Mouse (Mus musculus): ENCODE measurements around the gene Slx4.
"Not testable (repeated sequence)": the region's sequence is repeated elsewhere in the genome, so short reads cannot be mapped to it uniquely, and the experiment has no call there.

Slx4 gene

GRCm38 (mm10) chr16:4003489-4004398 lies at the start of gene Slx4:
TSS of gene Slx4 (minus strand) at chr16:4003770.
- peak; percentile 96 for DNase-seq

- no peak for DNase-seq
These were observed 49.0 kb upstream of the Slx4 start for GRCm38 (mm10) chr16:4052601-4053000.

GRCm38 (mm10) chr16:4045524-4045923 lies 42.0 kb upstream of the Slx4 start:
- DNase-seq = no peak

- DNase-seq = no peak
These were observed 40.5 kb upstream of the Slx4 start for GRCm38 (mm10) chr16:4044093-4044492.

GRCm38 (mm10) chr16:4041646-4042045 lies 38.1 kb upstream of the Slx4 start:
- DNase-seq = no peak

GRCm38 (mm10) chr16:4040206-4040605 lies 36.6 kb upstream of the Slx4 start:
- DNase-seq = no peak

GRCm38 (mm10) chr16:4037690-4038089 lies 34.1 kb upstream of the Slx4 start:
- no peak for DNase-seq

GRCm38 (mm10) chr16:4036807-4037206 lies 33.2 kb upstream of the Slx4 start, which contains the start of gene Dnase1:
TSS of gene Dnase1 (plus strand) at chr16:4036942.
- DNase-seq = no peak

GRCm38 (mm10) chr16:4035575-4035974 lies 32.0 kb upstream of the Slx4 start:
- no peak for DNase-seq

- DNase-seq = no peak
These were observed 30.9 kb upstream of the Slx4 start for GRCm38 (mm10) chr16:4034476-4034875.

- no peak for DNase-seq
These were observed 30.4 kb upstream of the Slx4 start for GRCm38 (mm10) chr16:4033971-4034370.

- DNase-seq = no peak
These were observed 28.8 kb upstream of the Slx4 start for GRCm38 (mm10) chr16:4032341-4032748.

GRCm38 (mm10) chr16:4031441-4032274 lies 28.1 kb upstream of the Slx4 start:
- DNase-seq = no peak

- DNase-seq = no peak
These were observed 26.9 kb upstream of the Slx4 start for GRCm38 (mm10) chr16:4030501-4030900.

- no peak for DNase-seq
These were observed 25.8 kb upstream of the Slx4 start for GRCm38 (mm10) chr16:4029371-4029841.

- DNase-seq = no peak
These were observed 23.6 kb upstream of the Slx4 start for GRCm38 (mm10) chr16:4027211-4027610.

- DNase-seq = no peak
These were observed 23.1 kb upstream of the Slx4 start for GRCm38 (mm10) chr16:4026672-4027071.

- no peak for DNase-seq
These were observed 19.1 kb upstream of the Slx4 start for GRCm38 (mm10) chr16:4022719-4023118.

- DNase-seq = no peak
These were observed 17.7 kb upstream of the Slx4 start for GRCm38 (mm10) chr16:4021241-4021640.

GRCm38 (mm10) chr16:4017466-4017865 lies 13.9 kb upstream of the Slx4 start:
- DNase-seq = not testable (repeated sequence)

- not testable (repeated sequence) for DNase-seq
These were observed 13.2 kb upstream of the Slx4 start for GRCm38 (mm10) chr16:4016786-4017185.

- DNase-seq = no peak
These were observed 10.6 kb upstream of the Slx4 start for GRCm38 (mm10) chr16:4014040-4014668.

All from thymus, postnatal 4 days (tissue).